Mouse (Mus musculus) limb, embryonic 10.5 days (tissue): ENCODE results near the gene 5730455P16Rik. TPM values are rescaled to one million over a fixed set of nuclear protein-coding genes. Genes with fewer than 3 reads are reported as not detected.
"Not testable (repeated sequence)": the region's sequence is repeated elsewhere in the genome, so short reads cannot be mapped to it uniquely, and the experiment has no call there.

ENCODE experiments used
- DNase-seq: peaks from one replicate; pipeline ENCODE4 v3.0.0-alpha.2; 2017; ENCODE audit warnings: low spot score
- H3K27ac ChIP-seq: fragments of 300-500 bp; sonication (generic); 2 replicates; pipeline ENCODE4 v1.5.1; 2016; ENCODE audit warnings: mild to moderate bottlenecking
- H3K27me3 ChIP-seq: fragments of 300-500 bp; sonication (generic); 2 replicates; pipeline ENCODE4 v1.6.1; 2016; ENCODE audit warnings: low read depth, mild to moderate bottlenecking; ENCODE audit not compliant: poor library complexity, severe bottlenecking
- H3K36me3 ChIP-seq: fragments of 300-500 bp; sonication (generic); 2 replicates; pipeline ENCODE4 v1.6.1; 2016; ENCODE audit warnings: mild to moderate bottlenecking, moderate library complexity
- H3K4me1 ChIP-seq: fragments of 300-500 bp; sonication (generic); 2 replicates; pipeline ENCODE4 v1.6.1; 2016
- H3K4me3 ChIP-seq: fragments of 300-500 bp; sonication (generic); 2 replicates; pipeline ENCODE4 v1.5.1; 2016; ENCODE audit warnings: mild to moderate bottlenecking, moderate library complexity
- H3K9me3 ChIP-seq: fragments of 300-500 bp; sonication (generic); replicated peaks from 2 replicates; pipeline ENCODE4 v1.6.1; 2016; ENCODE audit warnings: mild to moderate bottlenecking
- WGBS: fragments of 180-500 bp; shearing (Covaris S2); methylation state at CpG from one replicate; pipeline ENCODE4 v1.1.7; 2016; 5-methylcytosine and 5-hydroxymethylcytosine counted together
- polyA plus RNA-seq: library from polyadenylated mRNA; unstranded; fragments of >200 nt; fragmentation: Nextera tagmentation; extraction: Ambion mirVana; gene quantifications from 2 replicates; pipeline ENCODE4 v1.2.1, GENCODE M21; 2016

Gene 5730455P16Rik
- polyA plus RNA-seq, result 21.3 and 25.0 TPM in 2 replicates

GRCm38 (mm10) chr11:80377712-80378451, at the start of gene 5730455P16Rik:
Gene 5730455P16Rik (minus strand): TSS chr11:80378034.
- H3K27ac ChIP-seq, result peak within 1 kb of the TSS; percentile 95
- WGBS, result 2% methylated on average over 42 of the region's 43 CpGs
- H3K4me3 ChIP-seq, result peak within 1 kb of the TSS; percentile 91
- H3K9me3 ChIP-seq, result no peaks in the 10 kb centered on the region
- H3K4me1 ChIP-seq, result peaks cover 15% of the 10 kb centered on the region
- DNase-seq, result peak; percentile 91
- H3K27me3 ChIP-seq, result no peaks in the 10 kb centered on the region
- peaks cover 29% of the 10 kb centered on the region for H3K36me3 ChIP-seq

GRCm38 (mm10) chr11:80426029-80426813, 48.4 kb upstream of the 5730455P16Rik start:
- 85% methylated on average over 16 of the region's 16 CpGs for WGBS
- not testable (repeated sequence) for H3K9me3 ChIP-seq, DNase-seq, H3K4me1 ChIP-seq, H3K4me3 ChIP-seq, H3K27ac ChIP-seq, H3K27me3 ChIP-seq
- H3K36me3 ChIP-seq, result 0 out of 2 replicates have a peak, but pooled peaks cover 12% of the 10 kb centered on the region

GRCm38 (mm10) chr11:80425247-80425778, 47.5 kb upstream of the 5730455P16Rik start:
- Histone ChIP-seq H3K27ac (no peak overlapping the region), H3K9me3 (no peaks in the 10 kb centered on the region), H3K4me3 (no peak overlapping the region), H3K27me3 (no peaks in the 10 kb centered on the region), H3K4me1 (peaks cover 9% of the 10 kb centered on the region), H3K36me3 (0 out of 2 replicates have a peak, but pooled peaks cover 7% of the 10 kb centered on the region)
- DNase-seq, result no peak
- 66% methylated on average over 5 of the region's 5 CpGs for WGBS

GRCm38 (mm10) chr11:80424691-80425090, 46.9 kb upstream of the 5730455P16Rik start:
- Histone ChIP-seq H3K4me1 (peaks cover 7% of the 10 kb centered on the region), H3K27me3 (no peaks in the 10 kb centered on the region), H3K27ac (no peak overlapping the region), H3K36me3 (0 out of 2 replicates have a peak, but pooled peaks cover 7% of the 10 kb centered on the region), H3K4me3 (no peak overlapping the region), H3K9me3 (no peaks in the 10 kb centered on the region)
- 82% methylated on average over 2 of the region's 2 CpGs for WGBS
- DNase-seq, result no peak

DNA sequence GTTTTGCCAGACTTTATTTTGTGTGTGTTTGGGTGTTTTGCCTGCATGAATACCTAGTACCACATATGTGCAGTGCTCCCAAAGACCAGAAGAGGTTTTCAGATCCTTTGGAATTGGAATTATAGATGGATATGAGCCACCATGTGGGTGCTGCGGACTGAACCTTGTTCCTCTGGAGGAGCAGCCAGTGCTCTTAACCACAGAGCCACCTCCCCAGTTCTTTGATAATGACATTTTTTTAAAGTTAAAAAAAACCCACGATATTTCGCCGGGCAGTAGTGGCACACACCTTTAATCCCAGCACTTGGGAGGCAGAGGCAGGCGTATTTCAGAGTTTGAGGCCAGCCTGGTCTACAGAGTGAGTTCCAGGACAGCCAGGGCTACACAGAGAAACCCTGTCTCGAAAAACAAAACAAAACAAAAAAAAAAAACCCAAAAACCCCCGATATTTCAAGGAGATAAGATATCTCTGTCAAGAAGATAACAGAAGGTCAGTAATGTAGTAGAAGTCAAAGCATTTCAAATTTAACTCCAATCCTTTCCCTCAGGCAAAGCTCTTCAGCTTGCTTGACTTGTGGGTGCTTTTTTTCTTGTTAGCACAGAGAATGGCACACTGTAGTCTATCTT, 43.7 kb upstream of the 5730455P16Rik start:
- H3K36me3 ChIP-seq, result peaks cover 8% of the 10 kb centered on the region
- DNase-seq, result no peak
- H3K27ac ChIP-seq, result no peak overlapping the region
- H3K9me3 ChIP-seq, result no peaks in the 10 kb centered on the region
- no peaks in the 10 kb centered on the region for H3K27me3 ChIP-seq
- H3K4me1 ChIP-seq, result no peaks in the 10 kb centered on the region
- no peak overlapping the region for H3K4me3 ChIP-seq
- 85% methylated on average over 7 of the region's 7 CpGs for WGBS

GRCm38 (mm10) chr11:80420202-80420984, 42.6 kb upstream of the 5730455P16Rik start:
- 72% methylated on average over 2 of the region's 2 CpGs for WGBS
- no peak for DNase-seq
- no peaks in the 10 kb centered on the region for H3K4me1 ChIP-seq

DNA sequence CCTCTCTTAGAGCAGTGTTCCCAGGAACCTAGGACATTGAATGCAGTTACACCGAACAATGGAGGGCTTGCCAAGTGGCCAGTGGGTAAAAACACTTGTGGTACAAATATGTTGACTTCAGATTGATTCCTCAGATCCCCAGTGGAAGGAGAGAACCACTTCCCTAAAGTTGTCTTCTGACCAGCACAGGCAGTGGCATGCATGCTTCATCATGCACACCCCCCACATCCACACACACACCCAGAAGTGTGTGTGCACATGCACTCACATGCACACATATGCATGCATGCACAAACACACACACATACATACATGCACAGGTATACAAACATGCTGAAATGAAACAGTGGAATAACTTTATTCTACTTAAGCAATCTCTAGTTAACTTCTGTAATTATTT, 41.9 kb upstream of the 5730455P16Rik start:
- Histone ChIP-seq H3K9me3 (no peaks in the 10 kb centered on the region), H3K4me3 (no peak overlapping the region), H3K27me3 (no peaks in the 10 kb centered on the region), H3K36me3 (peaks cover 22% of the 10 kb centered on the region), H3K4me1 (no peaks in the 10 kb centered on the region), H3K27ac (no peak overlapping the region)
- no peak for DNase-seq
- 85% methylated on average over 1 of the region's 1 CpGs for WGBS

More at GRCm38 (mm10) chr11:80420202-80420984, 42.6 kb upstream of the 5730455P16Rik start:
- Histone ChIP-seq H3K27me3 (no peaks in the 10 kb centered on the region), H3K4me3 (no peak overlapping the region), H3K9me3 (no peaks in the 10 kb centered on the region), H3K36me3 (peaks cover 16% of the 10 kb centered on the region), H3K27ac (no peak overlapping the region)

DNA sequence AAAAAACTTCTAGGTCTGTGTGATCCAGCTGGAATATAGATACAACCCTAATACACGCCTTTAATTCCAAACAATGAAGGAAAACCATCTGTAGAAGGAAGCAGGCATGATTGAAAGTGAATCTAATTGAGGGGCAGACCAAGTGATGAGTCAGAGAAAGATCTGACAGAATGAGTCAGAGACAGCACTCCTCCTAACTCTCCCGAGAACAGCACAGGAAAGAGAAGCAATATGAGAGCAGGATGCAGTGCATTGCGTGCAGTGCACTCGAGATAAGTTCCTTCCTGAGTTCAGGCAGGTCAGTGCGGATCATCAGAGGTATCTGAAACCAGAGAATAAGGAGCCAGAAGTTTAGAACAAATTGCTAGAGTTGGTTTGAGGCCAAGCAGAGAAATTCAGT, 39.3 kb upstream of the 5730455P16Rik start:
- 94% methylated on average over 5 of the region's 5 CpGs for WGBS
- H3K9me3 ChIP-seq, result no peaks in the 10 kb centered on the region

GRCm38 (mm10) chr11:80410377-80410776, 32.5 kb upstream of the 5730455P16Rik start:
- 90% methylated on average over 2 of the region's 2 CpGs for WGBS
- H3K27ac ChIP-seq, result no peak overlapping the region
- H3K36me3 ChIP-seq, result peaks cover 85% of the 10 kb centered on the region
- no peak for DNase-seq
- no peak overlapping the region for H3K4me3 ChIP-seq
- no peaks in the 10 kb centered on the region for H3K27me3 ChIP-seq
- no peaks in the 10 kb centered on the region for H3K4me1 ChIP-seq
- no peaks in the 10 kb centered on the region for H3K9me3 ChIP-seq

More for the DNA sequence above, 39.3 kb upstream of the 5730455P16Rik start:
- H3K36me3 ChIP-seq, result peaks cover 38% of the 10 kb centered on the region
- H3K27me3 ChIP-seq, result no peaks in the 10 kb centered on the region
- DNase-seq, result no peak
- no peak overlapping the region for H3K4me3 ChIP-seq
- H3K4me1 ChIP-seq, result no peaks in the 10 kb centered on the region
- H3K27ac ChIP-seq, result no peak overlapping the region

- DNase-seq, H3K9me3 ChIP-seq, H3K27ac ChIP-seq, H3K4me3 ChIP-seq, H3K27me3 ChIP-seq, H3K4me1 ChIP-seq: not testable (repeated sequence)
- 94% methylated on average over 6 of the region's 6 CpGs for WGBS
- H3K36me3 ChIP-seq, result peaks cover 89% of the 10 kb centered on the region
These were observed 30.0 kb upstream of the 5730455P16Rik start for GRCm38 (mm10) chr11:80407878-80408277.

DNA sequence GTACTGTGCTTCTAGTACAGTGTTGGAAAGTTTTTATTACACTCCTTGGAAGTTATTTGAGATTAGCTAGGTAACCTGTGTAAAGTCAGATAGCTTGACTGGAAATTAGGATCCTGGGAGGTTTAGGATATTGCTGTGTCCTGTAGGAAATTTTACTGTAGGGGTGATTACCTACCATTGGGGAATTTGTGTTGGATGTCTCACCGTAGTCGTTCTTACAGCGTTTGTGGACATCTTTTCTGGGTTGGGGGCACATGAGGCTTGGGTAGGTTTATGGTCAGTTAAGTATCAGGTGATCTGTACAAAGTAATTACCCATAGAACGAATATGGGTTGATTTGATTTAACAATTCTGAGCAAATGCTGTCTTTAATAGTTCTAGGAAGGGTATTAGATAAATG, 18.8 kb upstream of the 5730455P16Rik start:
- Histone ChIP-seq H3K27me3 (no peaks in the 10 kb centered on the region), H3K4me3 (no peak overlapping the region), H3K27ac (no peak overlapping the region), H3K9me3 (no peaks in the 10 kb centered on the region), H3K36me3 (peaks cover 100% of the 10 kb centered on the region), H3K4me1 (no peaks in the 10 kb centered on the region)
- no peak for DNase-seq
- WGBS, result 95% methylated on average over 4 of the region's 4 CpGs

GRCm38 (mm10) chr11:80395930-80396329, 18.1 kb upstream of the 5730455P16Rik start:
- WGBS, result 96% methylated on average over 3 of the region's 3 CpGs
- no peaks in the 10 kb centered on the region for H3K9me3 ChIP-seq
- no peak for DNase-seq
- no peaks in the 10 kb centered on the region for H3K27me3 ChIP-seq
- H3K4me1 ChIP-seq, result no peaks in the 10 kb centered on the region
- H3K27ac ChIP-seq, result no peak overlapping the region
- H3K4me3 ChIP-seq, result no peak overlapping the region
- peaks cover 100% of the 10 kb centered on the region for H3K36me3 ChIP-seq
